Comparison of ENCODE assay signal across 19 mouse cellular contexts in the genomic region with DNA sequence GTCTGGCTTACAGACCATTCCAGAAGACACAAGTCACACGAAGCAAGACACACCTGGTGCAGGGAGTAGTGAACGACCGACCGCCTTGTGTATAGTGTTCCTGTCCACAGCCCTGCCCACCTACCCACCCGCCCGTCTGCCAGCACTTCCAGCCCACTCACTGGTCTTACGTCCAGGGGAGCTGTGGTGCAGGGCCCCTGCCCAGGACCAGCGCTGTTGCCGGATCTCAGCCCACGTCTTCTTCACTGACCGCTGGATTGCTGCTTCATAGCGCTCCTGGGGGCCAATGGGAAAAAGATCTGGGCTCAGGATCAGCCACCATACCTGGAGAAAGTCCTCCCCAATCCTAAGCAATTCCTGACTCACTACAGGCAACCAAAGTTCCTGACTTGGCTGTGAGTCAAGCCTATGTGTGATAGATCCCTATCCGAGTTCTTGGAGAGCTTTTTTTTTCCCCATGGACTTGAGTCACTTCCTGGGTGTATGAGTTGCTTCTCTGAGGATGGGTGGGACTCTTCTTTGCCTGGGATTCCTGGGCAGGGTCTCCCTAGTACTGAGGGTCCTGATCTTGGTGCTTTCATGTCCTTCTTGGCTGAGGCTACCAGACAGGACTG. TPM values are rescaled to one million over a fixed set of nuclear protein-coding genes. Genes with fewer than 3 reads are reported as not detected.
DNase-seq lines count a peak whose midpoint lies in the region; TF ChIP-seq lines count a peak whose summit lies in the region.
"Had no signal": no experiment of that assay in that cellular context is flagged by ENCODE, and none has a peak within 500 bp of the region (broad histone marks: within the 10 kb centered on the region; RNA-seq: fewer than 3 reads in every experiment).

No protein-coding gene starts in this region.

- TF ChIP-seq CTCF in layer of hippocampus, adult 2 months (conservative IDR thresholded peaks at IDR 0.05), result no peak

- peak overlapping the region; percentile 89; the same call in 1 of the 2 replicates for H3K27ac ChIP-seq in layer of hippocampus, adult 2 months
- H3K27ac ChIP-seq: hindbrain, embryonic 12.5 days; hindbrain, postnatal 0 days; intestine, embryonic 15.5 days; liver, embryonic 15.5 days had no signal

- no peak overlapping the region for H3K4me3 ChIP-seq in layer of hippocampus, adult 2 months
- H3K4me3 ChIP-seq: hindbrain, embryonic 12.5 days; intestine, embryonic 15.5 days; liver, embryonic 15.5 days had no signal

- DNase-seq in cerebellum, postnatal 25 days, result peak; percentile 6 to 7
- no peak for DNase-seq in cerebellum, adult 9-10 months
- DNase-seq in layer of hippocampus, adult 2 months (ENCODE audit: low spot score in 2 of 2), result no peak
- no peak for DNase-seq in layer of hippocampus, adult 8-10 months (ENCODE audit: low spot score in 2 of 2)
- DNase-seq in 3134 (ENCODE audit: extremely low read depth, insufficient read length, low spot score) (peak; percentile 43), 3T3-L1 (ENCODE audit: low read depth, low spot score) (peak; percentile 66)
- no peak for DNase-seq in natural killer cell, adult 2 months (ENCODE audit: low spot score in 2 of 2)
- no peak for DNase-seq in gastrocnemius, postnatal 25 days
- DNase-seq: adrenal gland, postnatal 10 days; kidney, adult 9 months; kidney, postnatal 10 days; lung, embryonic 14.5 days; lung, postnatal 14 days; spleen, adult 18-20 months; thymus, postnatal 14 days had no signal

RNA-seq across cellular contexts. Expression of a gene that starts 16.2 kb away (rescaled TPM):
- 100 to 1,000 TPM; 246 to 249 TPM for total RNA-seq in layer of hippocampus, adult 2 months (2021)
- total RNA-seq in layer of hippocampus, adult 8-10 months (2022), result 100 to 1,000 TPM; 240 to 257 (median 248) TPM
- total RNA-seq in gastrocnemius, postnatal 25 days (2021), result 100 to 1,000 TPM; 166 to 187 TPM

RNA-seq across cellular contexts. Expression of a gene that starts 22.2 kb away (rescaled TPM):
- 10 to 100 TPM; 85.4 to 90.5 TPM for total RNA-seq in layer of hippocampus, adult 2 months (2021)
- total RNA-seq in layer of hippocampus, adult 8-10 months (2022), result 10 to 100 TPM; 79.9 to 89.9 (median 85.1) TPM
- total RNA-seq in gastrocnemius, postnatal 25 days (2021), result 10 to 100 TPM; 18.0 to 21.0 TPM

RNA-seq across cellular contexts. Expression of a gene that starts 37.4 kb away (rescaled TPM):
- 100 to 1,000 TPM; 150 to 166 TPM for total RNA-seq in layer of hippocampus, adult 2 months (2021)
- 100 to 1,000 TPM; 151 to 172 (median 170) TPM for total RNA-seq in layer of hippocampus, adult 8-10 months (2022)
- 10 to 100 TPM; 90.9 to 92.4 TPM for total RNA-seq in gastrocnemius, postnatal 25 days (2021)

RNA-seq across cellular contexts. Expression of a gene that starts 46.6 kb away (rescaled TPM):
- total RNA-seq in layer of hippocampus, adult 2 months (2021), result 1 to 10 TPM; 1.2 to 1.5 TPM
- total RNA-seq in layer of hippocampus, adult 8-10 months (2022), result 1 to 10 TPM; 1.7 to 2.3 (median 2.0) TPM
- 1 to 10 TPM in 1 of 2 experiments, under 1 TPM in 1; 0.96 to 3.9 TPM for total RNA-seq in gastrocnemius, postnatal 25 days (2021)

Comparison
In these comparisons a context has a peak if more than half of its experiments do, and no peak if none do; other contexts are left out.
1. DNase-seq: peak in cerebellum, postnatal 25 days (2 of 2), 3134 (single experiment) and 3T3-L1 (single experiment); none in cerebellum, adult 9-10 months (single experiment), layer of hippocampus, adult 2 months (0 of 2), layer of hippocampus, adult 8-10 months (0 of 2), natural killer cell, adult 2 months (0 of 2) and gastrocnemius, postnatal 25 days (single experiment).